Mouse (Mus musculus): ENCODE results near the gene Defa28. TPM values are rescaled to one million over a fixed set of nuclear protein-coding genes. Genes with fewer than 3 reads are reported as not detected.
"Not testable (repeated sequence)": the region's sequence is repeated elsewhere in the genome, so short reads cannot be mapped to it uniquely, and the experiment has no call there.

Gene Defa28
- not detected for total RNA-seq (2021)

DNA sequence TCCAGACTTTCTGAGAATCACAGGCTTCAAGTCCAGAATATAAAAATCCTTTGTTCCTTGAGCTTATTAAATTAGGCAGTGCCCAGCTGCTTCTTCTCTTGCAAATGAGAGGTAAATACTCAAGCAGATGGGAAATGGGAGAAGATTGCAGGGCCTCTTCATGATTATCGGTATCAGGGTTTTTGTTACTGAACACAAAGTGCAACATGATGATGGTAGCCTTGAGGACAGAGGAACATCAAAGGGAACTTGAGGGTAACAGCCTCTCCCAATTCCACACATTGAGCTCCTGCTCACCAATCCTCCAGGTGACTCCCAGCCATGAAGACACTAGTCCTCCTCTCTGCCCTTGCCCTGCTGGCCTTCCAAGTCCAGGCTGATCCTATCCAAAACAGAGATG is at the start of gene Defa28:
Defa28 (plus strand) TSS at position 301 of the 400 bp plus-strand sequence.
- intact Hi-C loops (cut with DNase I), result not testable (repeated sequence)

DNA sequence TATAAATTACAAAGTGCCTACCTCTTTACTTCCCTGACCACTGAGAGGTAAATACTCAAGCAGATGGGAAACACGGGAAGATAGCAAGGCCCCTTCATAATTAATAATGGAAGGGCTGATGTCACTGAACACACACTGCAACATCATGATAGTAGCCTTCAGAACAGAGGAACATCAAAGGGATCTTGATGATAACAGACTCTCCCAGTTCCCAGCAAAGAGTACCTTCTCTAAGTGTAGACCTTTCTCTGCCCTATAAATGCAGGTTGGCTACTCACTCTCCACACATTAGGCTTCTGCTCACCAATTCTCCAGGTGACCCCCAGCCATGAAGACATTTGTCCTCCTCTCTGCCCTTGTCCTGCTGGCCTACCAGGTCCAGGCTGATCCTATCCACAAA is 17.7 kb upstream of the Defa28 start, which contains the start of gene Defa37:
Defa37 (plus strand) TSS at position 301 of the 400 bp plus-strand sequence.
- DNase-seq (ENCODE audit: low spot score in 2 of 2); intact Hi-C loops (cut with DNase I): not testable (repeated sequence)

More for the DNA sequence above, at the start of gene Defa28:
- not testable (repeated sequence) for DNase-seq (ENCODE audit: low spot score in 2 of 2)

GRCm38 (mm10) chr8:21594408-21594807 is 11.6 kb downstream of the Defa28 start, which contains the start of gene Gm7861:
TSS of gene Gm7861 (minus strand) at chr8:21594508.
- intact Hi-C loops (cut with DNase I); DNase-seq (ENCODE audit: low spot score in 2 of 2): not testable (repeated sequence)

GRCm38 (mm10) chr8:21617883-21618282 is 35.1 kb downstream of the Defa28 start, which contains the start of gene Defa26:
TSS of gene Defa26 (plus strand) at chr8:21618183.
- DNase-seq (ENCODE audit: low spot score in 2 of 2); intact Hi-C loops (cut with DNase I): not testable (repeated sequence)

Other genes with a start within 250 kb of the Defa28 start
- gene Defa2, start 204.5 kb upstream of the Defa28 start, total RNA-seq (2021), result not detected
- not detected for gene Defa33, start 191.2 kb upstream of the Defa28 start, total RNA-seq (2021)
- not detected for gene Defa36, start 155.6 kb upstream of the Defa28 start, total RNA-seq (2021)
- gene Gm7849, start 126.4 kb upstream of the Defa28 start, total RNA-seq (2021), result not detected
- not detected for gene Defa20, start 73.7 kb upstream of the Defa28 start, total RNA-seq (2021)
- not detected for gene Defa32, start 54.0 kb upstream of the Defa28 start, total RNA-seq (2021)
- gene Defa37, start 17.6 kb upstream of the Defa28 start, total RNA-seq (2021), result not detected
- gene Gm7861, start 11.5 kb downstream of the Defa28 start, total RNA-seq (2021), result not detected
- gene Defa26, start 35.2 kb downstream of the Defa28 start, total RNA-seq (2021), result not detected
- gene Defa17, start 72.8 kb downstream of the Defa28 start, total RNA-seq (2021), result not detected
- not detected for gene Defa34, start 82.8 kb downstream of the Defa28 start, total RNA-seq (2021)
- not detected for gene AY761184, start 120.6 kb downstream of the Defa28 start, total RNA-seq (2021)
- not detected for gene Defa24, start 151.5 kb downstream of the Defa28 start, total RNA-seq (2021)
- not detected for gene Defb50, start 240.5 kb downstream of the Defa28 start, total RNA-seq (2021)